ENCODE assay signal across 8 mouse cellular contexts in genomic region chr2:90940233-90941229, GRCm38 (mm10). TPM values are rescaled to one million over a fixed set of nuclear protein-coding genes. Genes with fewer than 3 reads are reported as not detected.
DNase-seq lines count a peak whose midpoint lies in the region; ATAC-seq and TF ChIP-seq lines count a peak whose summit lies in the region.

Celf1 (plus strand) TSS chr2:90940382.

- no peaks in the 10 kb centered on the region for H3K27me3 ChIP-seq in hindbrain, embryonic 15.5 days

- WGBS in hindbrain, embryonic 15.5 days = under 1% methylated on average over 85 of the region's 113 CpGs

- H3K9ac ChIP-seq in hindbrain, embryonic 15.5 days = peak within 1 kb of the TSS; percentile 98

- H3K36me3 ChIP-seq in hindbrain, embryonic 15.5 days = no peaks in the 10 kb centered on the region

- TF ChIP-seq CTCF in left cerebral cortex, adult 2 months (IDR thresholded peaks at IDR 0.05) = peak; percentile 79

- DNase-seq in WW6 (ENCODE audit: low read depth, low spot score) = peak; percentile 42
- DNase-seq in cerebellum, postnatal 36 days = peak; percentile 82 to 87
- peak; percentile 78 for DNase-seq in gastrocnemius, adult 18-20 months (ENCODE audit: low spot score)
- DNase-seq in left cerebral cortex, adult 2 months (ENCODE audit: extremely low spot score in 1 of 2, low spot score in 2 of 2) = peak; percentile 82 to 88
- peak; percentile 89 for DNase-seq in right cerebral cortex, adult 18-20 months
- peak; percentile 29 for DNase-seq in urinary bladder, postnatal 10 days (ENCODE audit: low spot score)

- intact Hi-C loops in left cerebral cortex, adult 2 months (cut with DNase I) = loop anchor here (2.0 to 5.0 kb wide), 4 partner anchors 24 to 114 kb away; partner anchors contain the start of gene Psmc3

- H3K4me1 ChIP-seq in hindbrain, embryonic 15.5 days (replicated peaks) = peaks cover 50% of the 10 kb centered on the region

- no peaks in the 10 kb centered on the region for H3K9me3 ChIP-seq in hindbrain, embryonic 15.5 days

- peak; percentile 95 for ATAC-seq in hindbrain, embryonic 15.5 days (ENCODE audit: low FRiP score, low read depth)
- ATAC-seq in megakaryocyte, adult 5-6 weeks (ENCODE audit: poor library complexity, severe bottlenecking) = peak; percentile 93

- peak within 1 kb of the TSS; percentile 83 for H3K4me2 ChIP-seq in hindbrain, embryonic 15.5 days

- H3K27ac ChIP-seq in hindbrain, embryonic 15.5 days (replicated peaks) = peak within 1 kb of the TSS; percentile 94
- H3K27ac ChIP-seq in left cerebral cortex, adult 2 months = peak within 1 kb of the TSS; percentile 96

- peak within 1 kb of the TSS; percentile 99 for H3K4me3 ChIP-seq in hindbrain, embryonic 15.5 days
- peak within 1 kb of the TSS; percentile 99 for H3K4me3 ChIP-seq in left cerebral cortex, adult 2 months

RNA-seq across cellular contexts. Expression of gene Celf1, which starts in this region (rescaled TPM):
- total RNA-seq in gastrocnemius, adult 18-20 months (2021) = 10 to 100 TPM; 50.3 to 63.6 TPM
- polyA plus RNA-seq in hindbrain, embryonic 15.5 days (2015; fragmentation: Nextera tagmentation; extraction: Ambion mirVana) = 94.7 and 103 TPM in 2 replicates
- total RNA-seq in left cerebral cortex, adult 2 months (2021) = 100 to 1,000 TPM; 146 to 149 TPM
- total RNA-seq in megakaryocyte, adult 5-6 weeks (2015) = 33.7 and 34.7 TPM in 2 replicates
- 31.3 and 34.1 TPM in 2 replicates for total RNA-seq in megakaryocyte, adult 5-6 weeks (2017)

Comparison
In these comparisons a context has a peak if more than half of its experiments do, and no peak if none do; other contexts are left out.
1. Peak in every context shown above with its lines: DNase-seq, ATAC-seq, H3K4me3 ChIP-seq and H3K27ac ChIP-seq.
2. DNase-seq: peak in every context shown above with its lines; median percentile 89 in right cerebral cortex, adult 18-20 months; 85 in left cerebral cortex, adult 2 months; 84 in cerebellum, postnatal 36 days; 78 in gastrocnemius, adult 18-20 months; 42 in WW6; 29 in urinary bladder, postnatal 10 days.